Mouse (Mus musculus) neural tube, embryonic 11.5 days (tissue): Measurements from ENCODE around the gene Drg1. TPM values are rescaled to one million over a fixed set of nuclear protein-coding genes. Genes with fewer than 3 reads are reported as not detected.

Experiments used
- ATAC-seq: fragments of 200-750 bp; cut with Nextera tagmentation; 2 replicates; pipeline ENCODE4 v1.8.0; 2017; ENCODE audit warnings: moderate number of reproducible peaks, mild to moderate bottlenecking, moderate TSS enrichment, moderate library complexity; ENCODE audit not compliant: insufficient read depth, low FRiP score, low TSS enrichment
- DNase-seq: peaks from one replicate; pipeline ENCODE4 v3.0.0-alpha.2; 2015; ENCODE audit warnings: low spot score
- H3K27ac ChIP-seq: fragments of 300-500 bp; sonication (generic); 2 replicates; pipeline ENCODE4 v1.5.1; 2014; ENCODE audit warnings: low read depth, mild to moderate bottlenecking, low read length
- H3K27me3 ChIP-seq: fragments of 300-500 bp; sonication (generic); 2 replicates; pipeline ENCODE4 v1.6.1; 2014; ENCODE audit warnings: mild to moderate bottlenecking, low read length, mixed read lengths; ENCODE audit not compliant: control insufficient read depth, insufficient read depth
- H3K36me3 ChIP-seq: fragments of 300-500 bp; sonication (generic); 2 replicates; pipeline ENCODE4 v1.6.1; 2014; ENCODE audit warnings: mild to moderate bottlenecking, low read length, moderate library complexity, mixed read lengths; ENCODE audit not compliant: control insufficient read depth, insufficient read depth
- H3K4me1 ChIP-seq: fragments of 300-500 bp; sonication (generic); 2 replicates; pipeline ENCODE4 v1.6.1; 2014; ENCODE audit warnings: low read length, mixed read lengths; ENCODE audit not compliant: control insufficient read depth, insufficient read depth
- H3K4me2 ChIP-seq: fragments of 300-500 bp; sonication (generic); 2 replicates; pipeline ENCODE4 v1.6.1; 2014; ENCODE audit warnings: low read depth, mild to moderate bottlenecking, moderate library complexity
- H3K4me3 ChIP-seq: fragments of 300-500 bp; sonication (generic); 2 replicates; pipeline ENCODE4 v1.5.1; 2014; ENCODE audit warnings: low read depth, low read length
- H3K9ac ChIP-seq: fragments of 300-500 bp; sonication (generic); 2 replicates; pipeline ENCODE4 v1.6.1; 2014; ENCODE audit warnings: mild to moderate bottlenecking, low read length
- H3K9me3 ChIP-seq: fragments of 300-500 bp; sonication (generic); 2 replicates; pipeline ENCODE4 v1.6.1; 2016; ENCODE audit warnings: low read length; ENCODE audit not compliant: control insufficient read depth
- WGBS: fragments of 180-500 bp; shearing (Covaris S2); extraction: QIAGEN DNeasy Blood & Tissue Kit; methylation state at CpG from one replicate; pipeline ENCODE4 v1.1.7; 2014; 5-methylcytosine and 5-hydroxymethylcytosine counted together
- polyA plus RNA-seq: library from polyadenylated mRNA; unstranded; fragments of >200 nt; fragmentation: Nextera tagmentation; extraction: Ambion mirVana; gene quantifications from 2 replicates; pipeline ENCODE4 v1.2.1, GENCODE M21; 2014

Gene Drg1
- polyA plus RNA-seq, 1 experiment from 2014 or later = 301 TPM

- ATAC-seq (no peak), DNase-seq (no peak)
- H3K27me3 ChIP-seq = no peaks in the 10 kb centered on the region
- peaks cover 24% of the 10 kb centered on the region for H3K36me3 ChIP-seq
- 87% methylated on average over 5 of the region's 5 CpGs for WGBS
- H3K27ac ChIP-seq = no peak overlapping the region
- no peak overlapping the region for H3K4me3 ChIP-seq
- no peak overlapping the region for H3K4me2 ChIP-seq
- H3K9me3 ChIP-seq = no peaks in the 10 kb centered on the region
- H3K9ac ChIP-seq = no peak overlapping the region
- H3K4me1 ChIP-seq = no peaks in the 10 kb centered on the region
Measured at GRCm38 (mm10) chr11:3223105-3223504, 43.1 kb downstream of the Drg1 start.

DNA sequence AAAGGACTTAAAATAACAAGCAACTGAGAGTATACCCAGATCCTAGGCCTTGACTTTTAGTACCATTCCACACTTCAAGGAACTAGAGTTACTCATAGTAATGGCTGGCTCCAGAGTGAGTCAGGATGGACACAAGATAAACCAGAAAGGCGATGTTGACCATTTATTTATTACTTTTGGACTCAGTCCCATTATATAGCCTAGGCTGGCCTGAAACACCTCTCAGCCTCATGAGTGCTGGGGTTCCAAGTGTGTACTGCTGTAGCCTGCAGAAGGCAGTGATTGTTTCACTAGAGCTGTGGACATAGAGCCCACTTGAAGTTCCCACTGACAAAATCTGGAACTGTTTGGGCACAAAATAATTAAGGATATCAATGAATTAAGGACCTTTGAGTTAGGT lies 53.7 kb downstream of the Drg1 start:
- Histone ChIP-seq H3K27me3 (no peaks in the 10 kb centered on the region), H3K4me2 (no peak overlapping the region), H3K9me3 (no peaks in the 10 kb centered on the region), H3K9ac (no peak overlapping the region), H3K4me3 (no peak overlapping the region), H3K4me1 (no peaks in the 10 kb centered on the region), H3K27ac (no peak overlapping the region), H3K36me3 (peaks cover 8% of the 10 kb centered on the region)
- DNase-seq (no peak), ATAC-seq (no peak)
- 98% methylated on average over 1 of the region's 1 CpGs for WGBS

GRCm38 (mm10) chr11:3206783-3207182 lies 59.4 kb downstream of the Drg1 start:
- H3K4me1 ChIP-seq = no peaks in the 10 kb centered on the region
- H3K27me3 ChIP-seq = no peaks in the 10 kb centered on the region
- H3K9ac ChIP-seq = no peak overlapping the region
- no peak for ATAC-seq
- WGBS = 94% methylated on average over 3 of the region's 3 CpGs
- H3K4me2 ChIP-seq = no peak overlapping the region
- H3K4me3 ChIP-seq = no peak overlapping the region
- H3K27ac ChIP-seq = no peak overlapping the region
- H3K9me3 ChIP-seq = no peaks in the 10 kb centered on the region
- peaks cover 3% of the 10 kb centered on the region; the same call in 1 of the 2 replicates for H3K36me3 ChIP-seq
- DNase-seq = no peak

DNA sequence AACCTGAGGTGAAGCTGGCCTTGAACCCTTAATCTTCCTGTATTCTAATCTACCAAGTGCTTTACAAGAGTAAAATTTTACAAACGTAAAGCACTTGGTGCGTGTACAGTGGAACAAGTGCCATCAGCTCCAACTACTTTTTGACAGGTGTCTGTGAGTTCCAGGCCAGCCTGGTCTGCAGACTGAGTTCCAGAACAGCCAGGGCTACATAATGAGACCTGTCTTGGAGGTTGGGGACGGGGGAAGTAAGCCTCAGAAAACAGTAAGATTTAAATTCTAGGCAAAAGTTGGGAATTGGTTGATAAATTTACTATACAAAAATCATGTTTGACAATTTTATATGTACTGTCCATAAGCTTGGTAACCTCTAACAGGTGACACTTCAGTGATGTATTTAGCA lies 61.0 kb downstream of the Drg1 start:
- Histone ChIP-seq H3K4me3 (no peak overlapping the region), H3K27ac (no peak overlapping the region), H3K4me1 (no peaks in the 10 kb centered on the region), H3K4me2 (no peak overlapping the region), H3K27me3 (no peaks in the 10 kb centered on the region), H3K9me3 (no peaks in the 10 kb centered on the region), H3K36me3 (peaks cover 3% of the 10 kb centered on the region; the same call in 1 of the 2 replicates), H3K9ac (no peak overlapping the region)
- WGBS = 97% methylated on average over 3 of the region's 3 CpGs
- no peak for ATAC-seq
- DNase-seq = no peak

DNA sequence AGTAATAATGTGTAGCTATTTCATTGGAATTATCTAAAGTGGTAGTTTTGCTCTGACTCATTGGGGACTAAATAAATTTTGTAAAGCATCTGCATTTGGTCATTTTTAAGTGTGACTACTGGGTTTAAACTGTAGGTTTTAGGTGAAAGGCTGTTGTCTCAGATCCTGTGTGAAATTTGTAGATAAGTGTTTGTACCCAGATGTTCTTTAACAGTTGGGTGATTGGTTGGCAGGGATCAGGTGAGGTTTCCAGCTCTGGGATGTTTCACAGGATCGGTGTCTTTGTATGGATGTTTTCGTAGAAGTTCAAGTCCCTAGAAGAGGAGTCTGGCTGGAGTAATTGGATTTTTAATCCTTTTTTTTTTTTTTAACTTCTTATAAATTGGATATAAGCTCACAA lies 62.4 kb downstream of the Drg1 start:
- ATAC-seq (no peak), DNase-seq (no peak)
- H3K36me3 ChIP-seq = peaks cover 3% of the 10 kb centered on the region; the same call in 1 of the 2 replicates
- 87% methylated on average over 2 of the region's 2 CpGs for WGBS
- no peak overlapping the region for H3K27ac ChIP-seq
- no peaks in the 10 kb centered on the region for H3K9me3 ChIP-seq
- no peak overlapping the region for H3K4me2 ChIP-seq
- H3K27me3 ChIP-seq = no peaks in the 10 kb centered on the region
- H3K9ac ChIP-seq = no peak overlapping the region
- no peak overlapping the region for H3K4me3 ChIP-seq
- no peaks in the 10 kb centered on the region for H3K4me1 ChIP-seq

DNA sequence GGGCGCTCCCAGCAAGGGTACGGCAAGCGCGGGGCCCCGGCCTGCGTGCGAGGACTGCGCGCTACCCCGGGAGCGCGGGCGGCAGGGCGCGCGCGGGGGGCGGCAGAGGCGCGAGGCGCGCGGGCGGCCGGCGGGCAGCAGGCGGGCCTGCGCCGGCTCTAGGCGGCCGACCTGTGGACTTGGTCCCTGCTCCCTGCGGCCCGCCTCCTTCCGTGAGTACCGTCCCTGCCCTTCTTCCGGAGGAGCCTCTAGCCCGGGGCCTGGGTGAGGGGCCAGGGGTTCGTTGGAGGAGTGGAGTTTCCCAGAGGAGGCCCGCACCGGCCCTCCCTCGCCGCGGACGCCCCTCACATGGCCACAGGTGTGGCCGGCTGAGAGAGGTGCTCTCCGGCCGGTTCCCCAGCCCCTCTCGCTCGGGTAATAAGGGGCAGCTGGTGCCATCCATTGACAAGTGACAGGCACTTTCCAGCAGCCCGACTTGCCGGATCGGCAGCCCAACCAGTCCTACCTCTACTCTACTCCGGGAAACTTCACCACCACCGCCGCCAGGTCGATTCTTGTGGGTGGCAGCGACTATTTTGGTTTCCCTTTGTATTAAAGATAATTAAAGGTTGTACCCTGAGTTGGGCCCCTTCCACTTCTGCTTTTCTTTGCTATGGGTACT lies 63.3 kb downstream of the Drg1 start:
- under 1% methylated on average over 27 of the region's 57 CpGs for WGBS
- peak overlapping the region; percentile 21 for H3K4me2 ChIP-seq
- peak overlapping the region; percentile 1; the same call in 1 of the 2 replicates for H3K27ac ChIP-seq
- peaks cover 3% of the 10 kb centered on the region; the same call in 1 of the 2 replicates for H3K36me3 ChIP-seq
- no peaks in the 10 kb centered on the region for H3K9me3 ChIP-seq
- DNase-seq (peak; percentile 69), ATAC-seq (no peak; the same call in 1 of the 2 replicates)
- H3K27me3 ChIP-seq = no peaks in the 10 kb centered on the region
- peak overlapping the region; percentile 35 for H3K9ac ChIP-seq
- peak overlapping the region; percentile 38 for H3K4me3 ChIP-seq
- H3K4me1 ChIP-seq = no peaks in the 10 kb centered on the region

DNA sequence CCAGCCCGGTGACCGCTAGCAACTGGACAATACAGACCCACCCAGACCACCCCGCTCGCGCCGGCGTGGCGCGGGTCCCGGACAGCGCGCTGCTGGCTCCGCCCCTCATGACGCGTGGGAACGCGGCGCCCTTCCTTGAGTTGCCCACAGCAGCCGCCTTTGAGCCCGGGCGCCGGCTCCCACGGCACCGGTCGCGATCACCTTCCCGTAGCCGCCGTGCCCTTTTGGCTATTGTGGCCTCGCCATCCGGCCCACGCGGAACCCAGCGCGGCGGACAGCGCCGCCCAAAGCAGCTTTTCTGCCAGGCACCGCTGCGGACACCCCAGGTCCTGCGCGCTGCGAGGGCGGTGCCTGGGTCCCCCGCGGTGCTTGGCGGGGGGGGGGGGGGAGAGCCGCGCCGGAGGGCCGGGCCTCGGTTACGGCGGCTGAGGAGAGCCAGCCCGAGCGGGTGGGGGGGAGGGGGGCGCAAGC lies 63.9 kb downstream of the Drg1 start, which contains the start of gene Eif4enif1:
Gene Eif4enif1 (plus strand): TSS at position 162 of the 471 bp plus-strand sequence.
- Histone ChIP-seq H3K27ac (peak within 1 kb of the TSS; percentile 1; the same call in 1 of the 2 replicates), H3K4me2 (peak within 1 kb of the TSS; percentile 21), H3K9me3 (no peaks in the 10 kb centered on the region), H3K4me3 (peak within 1 kb of the TSS; percentile 38), H3K9ac (peak within 1 kb of the TSS; percentile 35), H3K27me3 (no peaks in the 10 kb centered on the region), H3K4me1 (no peaks in the 10 kb centered on the region), H3K36me3 (peaks cover 3% of the 10 kb centered on the region; the same call in 1 of the 2 replicates)
- WGBS = under 1% methylated on average over 43 of the region's 57 CpGs
- DNase-seq = peak; percentile 95
- ATAC-seq = peak; percentile 71

DNA sequence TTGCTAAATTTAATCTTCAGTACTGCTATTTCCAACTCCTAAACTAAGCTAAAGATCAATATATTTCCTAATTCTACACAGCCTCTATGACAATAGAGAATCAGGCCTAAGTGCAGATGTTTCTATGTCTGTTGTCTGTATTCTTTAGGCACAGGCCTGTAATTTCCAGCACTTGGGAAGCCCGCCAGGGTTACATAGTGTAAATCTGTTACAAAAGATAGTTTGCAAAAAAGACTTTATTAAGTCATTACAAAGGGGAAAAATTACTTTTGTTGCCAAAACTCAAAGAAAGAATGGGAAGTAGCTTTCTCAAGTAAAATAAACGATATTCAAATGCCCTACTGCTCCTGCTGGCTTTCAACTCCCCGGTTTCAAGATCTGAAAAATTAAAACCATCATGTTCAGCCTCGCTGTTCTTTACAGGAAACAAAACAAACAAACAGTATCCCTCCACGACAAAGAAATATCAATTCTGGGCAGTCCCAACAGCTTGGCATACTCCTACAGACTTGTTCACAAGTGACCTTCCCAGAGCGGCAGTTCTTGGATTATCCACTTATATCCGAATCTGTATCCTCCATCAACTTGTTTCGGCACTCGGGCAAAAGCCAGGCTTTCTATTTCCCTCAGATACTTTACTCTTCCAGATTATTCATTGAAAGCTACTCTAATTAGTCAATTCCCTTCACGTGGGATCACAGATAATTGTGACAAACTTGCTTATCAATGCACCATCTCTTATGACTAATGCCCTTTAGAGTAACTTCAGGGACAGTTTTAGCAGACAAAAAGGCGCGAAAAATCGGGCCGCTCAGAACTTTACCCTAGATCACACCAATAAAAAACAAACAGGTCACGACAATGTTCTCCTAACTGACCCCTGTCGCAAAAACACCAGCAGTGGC lies 64.6 kb downstream of the Drg1 start:
- H3K27ac ChIP-seq = no peak overlapping the region
- H3K4me1 ChIP-seq = no peaks in the 10 kb centered on the region
- H3K36me3 ChIP-seq = peaks cover 3% of the 10 kb centered on the region; the same call in 1 of the 2 replicates
- no peak for DNase-seq
- peak overlapping the region; percentile 38 for H3K4me3 ChIP-seq
- H3K27me3 ChIP-seq = no peaks in the 10 kb centered on the region
- no peak for ATAC-seq
- H3K9me3 ChIP-seq = no peaks in the 10 kb centered on the region
- peak overlapping the region; percentile 0; the same call in 1 of the 2 replicates for H3K9ac ChIP-seq
- 10% methylated on average over 16 of the region's 16 CpGs for WGBS
- peak overlapping the region; percentile 2; the same call in 1 of the 2 replicates for H3K4me2 ChIP-seq
